Mouse (Mus musculus) G1E-ER4 (cell line): ENCODE data around the gene Tmem126b. TPM values are rescaled to one million over a fixed set of nuclear protein-coding genes. Genes with fewer than 3 reads are reported as not detected.

Experiments used
- GATA1 ChIP-seq: IDR thresholded peaks from one replicate; pipeline ENCODE4 v1.8.0; 2012; ENCODE audit warnings: low read length, inconsistent platforms
- polyA plus RNA-seq: library from polyadenylated mRNA; stranded (reverse); fragments of >175 nt; gene quantifications from 2 replicates; pipeline ENCODE4 v1.2.3, GENCODE M21; 2012

The Tmem126b gene
- polyA plus RNA-seq, 1 experiment, result 4.9 TPM

GRCm38 (mm10) chr7:90442070-90442469, 33.7 kb downstream of the Tmem126b start:
- no peak for TF ChIP-seq GATA1

- no peak for TF ChIP-seq GATA1
These were observed 35.8 kb downstream of the Tmem126b start for GRCm38 (mm10) chr7:90440044-90440443.

GRCm38 (mm10) chr7:90432221-90432620, 43.6 kb downstream of the Tmem126b start:
- TF ChIP-seq GATA1, result no peak

- TF ChIP-seq GATA1, result no peak
These were observed 48.8 kb downstream of the Tmem126b start for GRCm38 (mm10) chr7:90427006-90427405.

GRCm38 (mm10) chr7:90426020-90427001, 49.5 kb downstream of the Tmem126b start, which contains the start of gene Ccdc89:
Ccdc89 (plus strand) TSS chr7:90426577.
- TF ChIP-seq GATA1, result no peak

Other genes with a start within 250 kb of the Tmem126b start
- 0.11 TPM in 1 of 2 replicates, not detected in the other for gene Ccdc83, start 210.2 kb downstream of the Tmem126b start, polyA plus RNA-seq
- not detected in 2 replicates for gene Sytl2, start 173.7 kb downstream of the Tmem126b start, polyA plus RNA-seq
- gene Ccdc89, start 49.4 kb downstream of the Tmem126b start, polyA plus RNA-seq, result not detected in 2 replicates
- 152 and 222 TPM in 2 replicates for gene Crebzf, start 33.3 kb downstream of the Tmem126b start, polyA plus RNA-seq
- 79.2 and 145 TPM in 2 replicates for gene Tmem126a, start 18.8 kb downstream of the Tmem126b start, polyA plus RNA-seq
- not detected in 2 replicates for gene Dlg2, start 671 bp upstream of the Tmem126b start, polyA plus RNA-seq